Mouse (Mus musculus): ENCODE results near the gene Adat3. TPM values are rescaled to one million over a fixed set of nuclear protein-coding genes. Genes with fewer than 3 reads are reported as not detected.

The Adat3 gene
- polyA plus RNA-seq, 1 experiment from 2014 or later: 9.1 TPM

- H3K27ac ChIP-seq: no peak overlapping the region
- 63% methylated on average over 12 of the region's 12 CpGs for WGBS
- H3K36me3 ChIP-seq: peaks cover 42% of the 10 kb centered on the region
- no peak overlapping the region for H3K9ac ChIP-seq
- H3K4me3 ChIP-seq: no peak overlapping the region
- no peak overlapping the region for H3K4me2 ChIP-seq
- no peaks in the 10 kb centered on the region for H3K27me3 ChIP-seq
- ATAC-seq (ENCODE audit: insufficient number of reproducible peaks, insufficient read depth, low FRiP score, low TSS enrichment, low read depth): no peak
- H3K4me1 ChIP-seq: peaks cover 36% of the 10 kb centered on the region
- no peaks in the 10 kb centered on the region for H3K9me3 ChIP-seq
Measured at GRCm38 (mm10) chr10:80584045-80584488, 18.6 kb upstream of the Adat3 start.

GRCm38 (mm10) chr10:80584642-80585552 is 17.8 kb upstream of the Adat3 start:
- 0 out of 2 replicates have a peak overlapping the region, but pooled peaks have one; percentile 12 for H3K4me3 ChIP-seq
- H3K4me1 ChIP-seq: peaks cover 34% of the 10 kb centered on the region
- whole genome bisulfite sequencing: 73% methylated on average over 12 of the region's 12 CpGs
- H3K27me3 ChIP-seq: no peaks in the 10 kb centered on the region
- peak overlapping the region; percentile 44; the same call in 1 of the 2 replicates for H3K9ac ChIP-seq
- ATAC-seq (ENCODE audit: insufficient number of reproducible peaks, insufficient read depth, low FRiP score, low TSS enrichment, low read depth): peak; percentile 8; the same call in 1 of the 2 replicates
- H3K27ac ChIP-seq: peak overlapping the region; percentile 22
- no peaks in the 10 kb centered on the region for H3K9me3 ChIP-seq
- H3K4me2 ChIP-seq: 0 out of 2 replicates have a peak overlapping the region, but pooled peaks have one; percentile 11
- peaks cover 42% of the 10 kb centered on the region for H3K36me3 ChIP-seq

GRCm38 (mm10) chr10:80585581-80585980 is 17.1 kb upstream of the Adat3 start:
- WGBS: 89% methylated on average over 8 of the region's 8 CpGs
- Histone ChIP-seq H3K36me3 (peaks cover 42% of the 10 kb centered on the region), H3K9me3 (no peaks in the 10 kb centered on the region), H3K27me3 (no peaks in the 10 kb centered on the region), H3K9ac (0 out of 2 replicates have a peak overlapping the region, but pooled peaks have one; percentile 44), H3K27ac (peak overlapping the region; percentile 22; the same call in 1 of the 2 replicates), H3K4me3 (peak overlapping the region; percentile 12; the same call in 1 of the 2 replicates), H3K4me1 (peaks cover 34% of the 10 kb centered on the region), H3K4me2 (peak overlapping the region; percentile 11; the same call in 1 of the 2 replicates)
- no peak for ATAC-seq (ENCODE audit: insufficient number of reproducible peaks, insufficient read depth, low FRiP score, low TSS enrichment, low read depth)

- Histone ChIP-seq H3K36me3 (peaks cover 42% of the 10 kb centered on the region), H3K27ac (peak overlapping the region; percentile 64), H3K4me3 (no peak overlapping the region), H3K27me3 (no peaks in the 10 kb centered on the region), H3K4me2 (peak overlapping the region; percentile 11; the same call in 1 of the 2 replicates), H3K9ac (peak overlapping the region; percentile 46; the same call in 1 of the 2 replicates), H3K4me1 (peaks cover 34% of the 10 kb centered on the region), H3K9me3 (no peaks in the 10 kb centered on the region)
- WGBS: 94% methylated on average over 51 of the region's 51 CpGs
- no peak for ATAC-seq (ENCODE audit: insufficient number of reproducible peaks, insufficient read depth, low FRiP score, low TSS enrichment, low read depth)
Measured at GRCm38 (mm10) chr10:80586407-80587304, 16.0 kb upstream of the Adat3 start.

- H3K27me3 ChIP-seq: no peaks in the 10 kb centered on the region
- H3K4me2 ChIP-seq: peak overlapping the region; percentile 5; the same call in 1 of the 2 replicates
- H3K4me1 ChIP-seq: peaks cover 34% of the 10 kb centered on the region
- H3K4me3 ChIP-seq: no peak overlapping the region
- peaks cover 42% of the 10 kb centered on the region for H3K36me3 ChIP-seq
- 35% methylated on average over 4 of the region's 4 CpGs for WGBS
- peak overlapping the region; percentile 46; the same call in 1 of the 2 replicates for H3K9ac ChIP-seq
- no peak for ATAC-seq (ENCODE audit: insufficient number of reproducible peaks, insufficient read depth, low FRiP score, low TSS enrichment, low read depth)
- H3K9me3 ChIP-seq: no peaks in the 10 kb centered on the region
- H3K27ac ChIP-seq: peak overlapping the region; percentile 64
Measured at GRCm38 (mm10) chr10:80587305-80587657, 15.4 kb upstream of the Adat3 start.

- H3K36me3 ChIP-seq: peaks cover 25% of the 10 kb centered on the region
- peak overlapping the region; percentile 90 for H3K4me2 ChIP-seq
- H3K9ac ChIP-seq: peak overlapping the region; percentile 97
- peaks cover 32% of the 10 kb centered on the region for H3K4me1 ChIP-seq
- H3K4me3 ChIP-seq: peak overlapping the region; percentile 96
- H3K27me3 ChIP-seq: no peaks in the 10 kb centered on the region
- no peak for ATAC-seq (ENCODE audit: insufficient number of reproducible peaks, insufficient read depth, low FRiP score, low TSS enrichment, low read depth)
- H3K27ac ChIP-seq: peak overlapping the region; percentile 74
- 19% methylated on average over 12 of the region's 12 CpGs for WGBS
- H3K9me3 ChIP-seq: no peaks in the 10 kb centered on the region
Measured at GRCm38 (mm10) chr10:80589127-80589878, 13.4 kb upstream of the Adat3 start.

GRCm38 (mm10) chr10:80589879-80590854 is 12.5 kb upstream of the Adat3 start, which contains the start of gene Abhd17a:
Abhd17a (minus strand) TSS chr10:80590341.
- under 1% methylated on average over 49 of the region's 73 CpGs for WGBS
- Histone ChIP-seq H3K4me3 (peak within 1 kb of the TSS; percentile 96), H3K4me1 (peaks cover 28% of the 10 kb centered on the region), H3K4me2 (peak within 1 kb of the TSS; percentile 90), H3K9me3 (no peaks in the 10 kb centered on the region), H3K27ac (peak within 1 kb of the TSS; percentile 74), H3K36me3 (peaks cover 17% of the 10 kb centered on the region), H3K27me3 (no peaks in the 10 kb centered on the region), H3K9ac (peak within 1 kb of the TSS; percentile 97)
- ATAC-seq (ENCODE audit: insufficient number of reproducible peaks, insufficient read depth, low FRiP score, low TSS enrichment, low read depth): peak; percentile 89

- no peak overlapping the region for H3K4me2 ChIP-seq
- H3K27ac ChIP-seq: no peak overlapping the region
- no peaks in the 10 kb centered on the region for H3K36me3 ChIP-seq
- no peaks in the 10 kb centered on the region for H3K4me1 ChIP-seq
- no peak overlapping the region for H3K9ac ChIP-seq
- WGBS: 42% methylated on average over 4 of the region's 4 CpGs
- H3K4me3 ChIP-seq: no peak overlapping the region
- ATAC-seq (ENCODE audit: insufficient number of reproducible peaks, insufficient read depth, low FRiP score, low TSS enrichment, low read depth): no peak
- no peaks in the 10 kb centered on the region for H3K9me3 ChIP-seq
- H3K27me3 ChIP-seq: no peaks in the 10 kb centered on the region
Measured at GRCm38 (mm10) chr10:80596318-80596717, 6.4 kb upstream of the Adat3 start.

- Histone ChIP-seq H3K4me2 (peak overlapping the region; percentile 94), H3K4me1 (peaks cover 23% of the 10 kb centered on the region), H3K36me3 (peaks cover 25% of the 10 kb centered on the region), H3K4me3 (peak overlapping the region; percentile 71), H3K27me3 (no peaks in the 10 kb centered on the region), H3K9ac (peak overlapping the region; percentile 74), H3K9me3 (no peaks in the 10 kb centered on the region), H3K27ac (peak overlapping the region; percentile 86)
- WGBS: 34% methylated on average over 7 of the region's 7 CpGs
- no peak for ATAC-seq (ENCODE audit: insufficient number of reproducible peaks, insufficient read depth, low FRiP score, low TSS enrichment, low read depth)
Measured at GRCm38 (mm10) chr10:80603364-80603763, 684 bp downstream of the Adat3 start.
